Mouse (Mus musculus): ENCODE measurements around the gene Catip. TPM values are rescaled to one million over a fixed set of nuclear protein-coding genes. Genes with fewer than 3 reads are reported as not detected.
A peak's percentile ranks its signal among the peaks of the same experiment; 100 is the strongest.

The Catip gene
- polyA plus RNA-seq, 1 experiment from 2014 or later = 0.57 TPM

DNA sequence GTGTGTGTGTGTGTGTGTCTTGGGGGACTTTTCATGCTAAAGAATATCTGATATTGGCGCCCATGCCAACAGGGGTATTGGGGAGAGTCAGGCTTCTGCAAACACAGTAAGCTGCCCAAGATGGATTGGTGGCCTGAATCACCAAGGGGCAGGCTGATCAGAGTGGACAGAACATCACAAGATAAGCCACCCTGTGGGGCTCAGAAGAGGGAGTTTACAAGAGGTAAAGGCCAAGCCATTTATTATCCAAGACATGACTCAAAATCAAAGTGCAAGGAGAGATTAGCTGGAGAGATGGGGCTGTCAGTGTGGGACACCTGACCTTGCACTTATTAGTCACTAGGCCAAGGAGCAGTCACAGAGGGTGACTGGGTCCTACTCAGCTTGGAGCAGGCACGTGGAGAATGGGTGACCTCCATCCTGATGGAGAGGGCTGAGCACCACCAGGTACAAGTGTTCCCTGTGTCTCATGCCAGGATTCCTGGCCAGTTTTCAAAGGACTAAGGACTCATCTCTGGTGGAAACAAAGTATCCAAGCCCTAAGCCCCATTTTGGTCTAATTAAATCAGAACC, 49.9 kb downstream of the Catip start:
- H3K27me3 ChIP-seq (ENCODE audit: control insufficient read depth, insufficient read depth, low read length) = no peaks in the 10 kb centered on the region
- WGBS = 53% methylated on average over 2 of the region's 2 CpGs
- H3K4me3 ChIP-seq (replicated peaks; ENCODE audit: low read depth, low read length) = no peak overlapping the region
- DNase-seq (no peak), ATAC-seq (ENCODE audit: low FRiP score, low TSS enrichment) (no peak)
- no peaks in the 10 kb centered on the region for H3K36me3 ChIP-seq (ENCODE audit: control insufficient read depth, insufficient read depth, low read length)
- H3K9me3 ChIP-seq (ENCODE audit: control insufficient read depth, low read length) = no peaks in the 10 kb centered on the region
- H3K4me2 ChIP-seq (ENCODE audit: low read length) = no peak overlapping the region
- no peaks in the 10 kb centered on the region for H3K4me1 ChIP-seq (ENCODE audit: control insufficient read depth, insufficient read depth, low read length)
- H3K9ac ChIP-seq (replicated peaks; ENCODE audit: low read length) = no peak overlapping the region
- no peak overlapping the region for H3K27ac ChIP-seq (replicated peaks; ENCODE audit: low read depth, low read length)

DNA sequence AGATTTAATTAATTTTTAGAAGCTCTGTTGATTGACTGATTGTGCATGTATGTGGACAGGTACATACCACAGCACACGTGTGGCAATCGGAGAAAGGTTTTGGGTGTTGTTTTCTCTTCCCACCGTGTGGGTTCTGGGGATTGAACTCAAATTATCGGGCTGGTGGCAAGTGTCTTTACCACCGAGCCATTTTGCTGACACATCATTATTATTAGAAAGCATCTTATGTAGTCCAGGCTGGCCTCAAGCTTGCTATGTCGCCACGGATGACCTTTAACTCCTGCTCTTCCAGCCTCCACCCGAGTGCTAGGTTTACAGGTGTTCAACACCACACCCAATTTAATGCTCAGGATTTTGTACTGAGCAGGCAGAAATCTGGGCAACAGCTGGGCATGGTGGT, 50.8 kb downstream of the Catip start:
- no peak for DNase-seq
- H3K4me3 ChIP-seq (replicated peaks; ENCODE audit: low read depth, low read length) = no peak overlapping the region
- no peak overlapping the region for H3K4me2 ChIP-seq (ENCODE audit: low read length)
- no peaks in the 10 kb centered on the region for H3K27me3 ChIP-seq (ENCODE audit: control insufficient read depth, insufficient read depth, low read length)
- 84% methylated on average over 8 of the region's 8 CpGs for WGBS
- H3K36me3 ChIP-seq (ENCODE audit: control insufficient read depth, insufficient read depth, low read length) = no peaks in the 10 kb centered on the region
- no peaks in the 10 kb centered on the region for H3K9me3 ChIP-seq (ENCODE audit: control insufficient read depth, low read length)
- no peaks in the 10 kb centered on the region for H3K4me1 ChIP-seq (ENCODE audit: control insufficient read depth, insufficient read depth, low read length)
- H3K9ac ChIP-seq (replicated peaks; ENCODE audit: low read length) = no peak overlapping the region
- no peak for ATAC-seq (ENCODE audit: low FRiP score, low TSS enrichment)
- no peak overlapping the region for H3K27ac ChIP-seq (replicated peaks; ENCODE audit: low read depth, low read length)

DNA sequence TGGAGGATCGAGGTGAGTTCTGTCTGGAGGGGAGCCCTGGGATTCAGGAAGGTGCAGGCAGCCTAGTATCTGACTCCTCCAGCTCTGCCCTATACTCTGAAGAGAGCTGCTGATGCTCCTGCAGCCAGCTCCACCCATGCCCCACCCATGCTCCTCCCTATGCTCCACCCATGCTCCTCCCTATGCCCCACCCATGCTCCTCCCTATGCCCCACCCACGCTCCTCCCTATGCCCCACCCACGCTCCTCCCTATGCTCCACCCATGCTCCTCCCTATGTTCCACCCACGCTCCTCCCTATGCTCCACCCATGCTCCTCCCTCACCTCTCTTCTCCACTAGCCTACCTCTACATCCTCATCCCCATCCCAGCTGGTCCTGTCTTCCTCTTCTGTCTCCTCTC, 53.2 kb downstream of the Catip start:
- Histone ChIP-seq H3K36me3 (ENCODE audit: control insufficient read depth, insufficient read depth, low read length) (no peaks in the 10 kb centered on the region), H3K9ac (replicated peaks; ENCODE audit: low read length) (no peak overlapping the region), H3K27ac (replicated peaks; ENCODE audit: low read depth, low read length) (no peak overlapping the region), H3K9me3 (ENCODE audit: control insufficient read depth, low read length) (no peaks in the 10 kb centered on the region), H3K27me3 (ENCODE audit: control insufficient read depth, insufficient read depth, low read length) (no peaks in the 10 kb centered on the region), H3K4me3 (replicated peaks; ENCODE audit: low read depth, low read length) (no peak overlapping the region), H3K4me1 (ENCODE audit: control insufficient read depth, insufficient read depth, low read length) (no peaks in the 10 kb centered on the region), H3K4me2 (ENCODE audit: low read length) (no peak overlapping the region)
- WGBS = 42% methylated on average over 4 of the region's 4 CpGs
- DNase-seq = no peak
- ATAC-seq (ENCODE audit: low FRiP score, low TSS enrichment) = no peak

MicroRNAs encoded within 50 kb of the gene (microRNA counts, 519-probe panel; counts per million panel counts)
- microRNA mmu-miR-26b = 4,680 counts per million, percentile 38 among the panel's probes with 10 or more counts

Small RNAs within 50 kb of the gene (microRNA-seq; reads per million reads assigned to microRNA genes)
- gene Mir26b = 15,500 reads per million, percentile 97 among the genes with 10 or more reads in this experiment

Other genes with a start within 250 kb of the Catip start
- 7.6 and 11.0 TPM in 2 replicates for gene Tns1, start 237.7 kb upstream of the Catip start, polyA plus RNA-seq (2014; fragmentation: Nextera tagmentation; extraction: Ambion mirVana)
- gene Rufy4, start 236.6 kb upstream of the Catip start, polyA plus RNA-seq (2014; fragmentation: Nextera tagmentation; extraction: Ambion mirVana) = 0.12 and 0.33 TPM in 2 replicates
- gene Cxcr2, start 208.1 kb upstream of the Catip start, polyA plus RNA-seq (2014; fragmentation: Nextera tagmentation; extraction: Ambion mirVana) = not detected in 2 replicates
- gene Cxcr1, start 167.5 kb upstream of the Catip start, polyA plus RNA-seq (2014; fragmentation: Nextera tagmentation; extraction: Ambion mirVana) = not detected in 2 replicates
- 322 and 338 TPM in 2 replicates for gene Arpc2, start 126.0 kb upstream of the Catip start, polyA plus RNA-seq (2014; fragmentation: Nextera tagmentation; extraction: Ambion mirVana)
- 0.27 and 0.39 TPM in 2 replicates for gene Gpbar1, start 83.6 kb upstream of the Catip start, polyA plus RNA-seq (2014; fragmentation: Nextera tagmentation; extraction: Ambion mirVana)
- 184 and 205 TPM in 2 replicates for gene Aamp, start 77.4 kb upstream of the Catip start, polyA plus RNA-seq (2014; fragmentation: Nextera tagmentation; extraction: Ambion mirVana)
- 99.0 and 107 TPM in 2 replicates for gene Pnkd, start 77.2 kb upstream of the Catip start, polyA plus RNA-seq (2014; fragmentation: Nextera tagmentation; extraction: Ambion mirVana)
- gene Tmbim1, start 56.5 kb upstream of the Catip start, polyA plus RNA-seq (2014; fragmentation: Nextera tagmentation; extraction: Ambion mirVana) = 3.8 and 5.6 TPM in 2 replicates
- gene Slc11a1, start 13.1 kb downstream of the Catip start, polyA plus RNA-seq (2014; fragmentation: Nextera tagmentation; extraction: Ambion mirVana) = 0.51 and 2.7 TPM in 2 replicates
- gene Ctdsp1, start 29.4 kb downstream of the Catip start, polyA plus RNA-seq (2014; fragmentation: Nextera tagmentation; extraction: Ambion mirVana) = 8.6 and 17.1 TPM in 2 replicates
- 0.09 and 0.30 TPM in 2 replicates for gene Vil1, start 47.3 kb downstream of the Catip start, polyA plus RNA-seq (2014; fragmentation: Nextera tagmentation; extraction: Ambion mirVana)
- 48.5 and 56.0 TPM in 2 replicates for gene Cnot9, start 143.9 kb downstream of the Catip start, polyA plus RNA-seq (2014; fragmentation: Nextera tagmentation; extraction: Ambion mirVana)
- gene Plcd4, start 180.8 kb downstream of the Catip start, polyA plus RNA-seq (2014; fragmentation: Nextera tagmentation; extraction: Ambion mirVana) = 4.4 and 6.2 TPM in 2 replicates
- 26.7 and 33.1 TPM in 2 replicates for gene Usp37, start 182.2 kb downstream of the Catip start, polyA plus RNA-seq (2014; fragmentation: Nextera tagmentation; extraction: Ambion mirVana)
- 8.9 and 9.7 TPM in 2 replicates for gene Zfp142, start 226.1 kb downstream of the Catip start, polyA plus RNA-seq (2014; fragmentation: Nextera tagmentation; extraction: Ambion mirVana)
- 20.8 and 22.5 TPM in 2 replicates for gene Bcs1l, start 226.2 kb downstream of the Catip start, polyA plus RNA-seq (2014; fragmentation: Nextera tagmentation; extraction: Ambion mirVana)
- gene Rnf25, start 239.3 kb downstream of the Catip start, polyA plus RNA-seq (2014; fragmentation: Nextera tagmentation; extraction: Ambion mirVana) = 9.8 and 30.4 TPM in 2 replicates
- 15.8 and 19.7 TPM in 2 replicates for gene Stk36, start 239.3 kb downstream of the Catip start, polyA plus RNA-seq (2014; fragmentation: Nextera tagmentation; extraction: Ambion mirVana)

All from midbrain, embryonic 14.5 days (tissue).